In the genomic region with DNA sequence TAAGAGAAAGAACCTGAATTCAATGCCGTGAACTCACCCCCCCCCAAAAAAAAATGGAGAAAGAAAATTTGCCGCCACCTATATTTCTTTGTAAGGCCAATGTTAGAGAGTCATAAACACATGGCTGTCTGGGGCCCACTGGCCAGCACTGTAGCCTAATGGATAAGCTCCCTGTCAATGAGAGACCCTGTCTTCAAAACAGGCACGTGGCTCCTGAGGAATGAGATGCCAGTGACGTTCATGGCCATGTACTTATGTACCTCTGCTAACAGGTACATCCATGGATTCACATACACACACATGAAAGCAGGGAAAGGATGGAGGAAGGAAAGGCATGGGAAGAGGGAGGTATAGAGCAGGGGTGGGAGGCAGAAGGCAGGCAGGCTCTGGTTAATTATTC, we compare ENCODE assay signal across 28 mouse cellular contexts.
DNase-seq lines count a peak whose midpoint lies in the region; ATAC-seq and TF ChIP-seq lines count a peak whose summit lies in the region.
"Had no signal": no experiment of that assay in that cellular context is flagged by ENCODE, and none has a peak within 500 bp of the region (broad histone marks: within the 10 kb centered on the region; RNA-seq: fewer than 3 reads in every experiment).

No protein-coding gene starts in this region.

- TF ChIP-seq CTCF in brain, embryonic 14.5 days (IDR thresholded peaks at IDR 0.05; ENCODE audit: borderline replicate concordance, extremely low read depth, insufficient read depth, insufficient read length) = no peak
- no peak for TF ChIP-seq CTCF in kidney, adult 2 months (conservative IDR thresholded peaks at IDR 0.05; ENCODE audit: insufficient read depth, insufficient read length, low read depth, low read length)

- H3K4me1 ChIP-seq in hindbrain, embryonic 16.5 days (ENCODE audit: control insufficient read depth, insufficient read depth, low read depth, low read length) = no peaks in the 10 kb centered on the region
- no peaks in the 10 kb centered on the region for H3K4me1 ChIP-seq in hindbrain, embryonic 11.5 days (replicated peaks; ENCODE audit: control insufficient read depth, insufficient read depth, low read length)
- H3K4me1 ChIP-seq in midbrain, embryonic 14.5 days (ENCODE audit: control insufficient read depth, insufficient read depth, low read length) = no peaks in the 10 kb centered on the region
- H3K4me1 ChIP-seq in midbrain, embryonic 10.5 days = no peaks in the 10 kb centered on the region
- no peaks in the 10 kb centered on the region for H3K4me1 ChIP-seq in kidney, adult 2 months (ENCODE audit: control insufficient read depth, insufficient read depth, low read length)
- H3K4me1 ChIP-seq: embryonic facial prominence, embryonic 10.5 days; embryonic facial prominence, embryonic 13.5 days; forebrain, embryonic 12.5 days; heart, embryonic 12.5 days; heart, embryonic 15.5 days; hindbrain, embryonic 12.5 days; hindbrain, embryonic 15.5 days had no signal

- WGBS in hindbrain, embryonic 16.5 days = 59% methylated on average over 4 of the region's 4 CpGs
- 75% methylated on average over 4 of the region's 4 CpGs for WGBS in hindbrain, embryonic 11.5 days
- WGBS in midbrain, embryonic 14.5 days = 58% methylated on average over 4 of the region's 4 CpGs
- WGBS in midbrain, embryonic 10.5 days = 67% methylated on average over 4 of the region's 4 CpGs
- 59% methylated on average over 4 of the region's 4 CpGs for WGBS in kidney, adult 2 months

- 0 out of 2 replicates have a peak, but pooled peaks have one; percentile 17 for ATAC-seq in hindbrain, embryonic 16.5 days
- no peak for ATAC-seq in hindbrain, embryonic 11.5 days (ENCODE audit: low FRiP score)
- ATAC-seq in midbrain, embryonic 14.5 days (ENCODE audit: low FRiP score, low TSS enrichment) = no peak
- ATAC-seq: CD4-positive, CD25-positive, alpha-beta regulatory T cell, adult 4 months; forebrain, postnatal 0 days had no signal

- H3K36me3 ChIP-seq in hindbrain, embryonic 16.5 days (ENCODE audit: control insufficient read depth, insufficient read depth, low read length) = no peaks in the 10 kb centered on the region
- H3K36me3 ChIP-seq in hindbrain, embryonic 11.5 days (ENCODE audit: control insufficient read depth, insufficient read depth, low read length) = no peaks in the 10 kb centered on the region
- H3K36me3 ChIP-seq in midbrain, embryonic 14.5 days (ENCODE audit: control insufficient read depth, insufficient read depth, low read length) = no peaks in the 10 kb centered on the region
- H3K36me3 ChIP-seq in midbrain, embryonic 10.5 days = no peaks in the 10 kb centered on the region
- no peaks in the 10 kb centered on the region for H3K36me3 ChIP-seq in kidney, adult 2 months (ENCODE audit: control insufficient read depth, insufficient read depth, low read length)
- H3K36me3 ChIP-seq: embryonic facial prominence, embryonic 10.5 days; embryonic facial prominence, embryonic 13.5 days; forebrain, embryonic 12.5 days; heart, embryonic 12.5 days; heart, embryonic 15.5 days; hindbrain, embryonic 12.5 days; hindbrain, embryonic 15.5 days had no signal

- no peak overlapping the region for H3K9ac ChIP-seq in hindbrain, embryonic 16.5 days (ENCODE audit: low read depth, low read length)
- no peak overlapping the region for H3K9ac ChIP-seq in hindbrain, embryonic 11.5 days (ENCODE audit: low read depth, low read length)
- H3K9ac ChIP-seq in midbrain, embryonic 14.5 days (replicated peaks; ENCODE audit: low read length) = no peak overlapping the region
- H3K9ac ChIP-seq: embryonic facial prominence, embryonic 13.5 days; forebrain, embryonic 12.5 days; forebrain, postnatal 0 days; heart, embryonic 12.5 days; heart, embryonic 15.5 days; hindbrain, embryonic 12.5 days; hindbrain, embryonic 15.5 days had no signal

- no peaks in the 10 kb centered on the region for H3K9me3 ChIP-seq in hindbrain, embryonic 16.5 days (ENCODE audit: control insufficient read depth, low read length)
- no peaks in the 10 kb centered on the region for H3K9me3 ChIP-seq in hindbrain, embryonic 11.5 days (ENCODE audit: control insufficient read depth, low read length)
- no peaks in the 10 kb centered on the region for H3K9me3 ChIP-seq in midbrain, embryonic 14.5 days (ENCODE audit: control insufficient read depth, low read length)
- H3K9me3 ChIP-seq in midbrain, embryonic 10.5 days (replicated peaks) = no peaks in the 10 kb centered on the region
- H3K9me3 ChIP-seq: embryonic facial prominence, embryonic 10.5 days; embryonic facial prominence, embryonic 13.5 days; forebrain, embryonic 12.5 days; heart, embryonic 12.5 days; heart, embryonic 15.5 days; hindbrain, embryonic 12.5 days; hindbrain, embryonic 15.5 days had no signal

- H3K4me3 ChIP-seq in hindbrain, embryonic 16.5 days (ENCODE audit: low read length) = no peak overlapping the region
- no peak overlapping the region for H3K4me3 ChIP-seq in hindbrain, embryonic 11.5 days (ENCODE audit: low read depth, low read length)
- no peak overlapping the region for H3K4me3 ChIP-seq in midbrain, embryonic 14.5 days (replicated peaks; ENCODE audit: low read depth, low read length)
- no peak overlapping the region for H3K4me3 ChIP-seq in midbrain, embryonic 10.5 days
- H3K4me3 ChIP-seq in kidney, adult 2 months (ENCODE audit: insufficient read depth, low read depth, low read length) = no peak overlapping the region
- H3K4me3 ChIP-seq: embryonic facial prominence, embryonic 10.5 days; embryonic facial prominence, embryonic 13.5 days; erythroblast, embryonic 14.5 days; forebrain, embryonic 12.5 days; gastrocnemius, adult 2 months; heart, embryonic 12.5 days; heart, embryonic 15.5 days; hindbrain, embryonic 12.5 days; hindbrain, embryonic 15.5 days had no signal

- no peak overlapping the region for H3K4me2 ChIP-seq in hindbrain, embryonic 16.5 days (ENCODE audit: low read length)
- no peak overlapping the region for H3K4me2 ChIP-seq in hindbrain, embryonic 11.5 days (replicated peaks; ENCODE audit: low read depth, low read length)
- H3K4me2 ChIP-seq in midbrain, embryonic 14.5 days (ENCODE audit: low read length) = no peak overlapping the region
- H3K4me2 ChIP-seq: embryonic facial prominence, embryonic 13.5 days; forebrain, embryonic 12.5 days; heart, embryonic 12.5 days; heart, embryonic 15.5 days; hindbrain, embryonic 12.5 days; hindbrain, embryonic 15.5 days had no signal

- no peaks in the 10 kb centered on the region for H3K27me3 ChIP-seq in hindbrain, embryonic 16.5 days (replicated peaks; ENCODE audit: control insufficient read depth, insufficient read depth, low read length)
- H3K27me3 ChIP-seq in hindbrain, embryonic 11.5 days (ENCODE audit: control insufficient read depth, insufficient read depth, low read length) = no peaks in the 10 kb centered on the region
- no peaks in the 10 kb centered on the region for H3K27me3 ChIP-seq in midbrain, embryonic 14.5 days (ENCODE audit: control insufficient read depth, insufficient read depth, low read length)
- no peaks in the 10 kb centered on the region for H3K27me3 ChIP-seq in midbrain, embryonic 10.5 days (ENCODE audit: low read depth, poor library complexity, severe bottlenecking)
- H3K27me3 ChIP-seq in kidney, adult 2 months (replicated peaks; ENCODE audit: control insufficient read depth, insufficient read depth, low read length) = no peaks in the 10 kb centered on the region
- H3K27me3 ChIP-seq: embryonic facial prominence, embryonic 13.5 days; forebrain, embryonic 12.5 days; heart, embryonic 12.5 days; heart, embryonic 15.5 days; hindbrain, embryonic 12.5 days; hindbrain, embryonic 15.5 days had no signal

- no peak for TF ChIP-seq POLR2A in brain, embryonic 14.5 days (IDR thresholded peaks at IDR 0.05; ENCODE audit: borderline replicate concordance, extremely low read depth, insufficient read depth, insufficient read length, poor library complexity, severe bottlenecking)
- TF ChIP-seq POLR2A in kidney, adult 2 months (IDR thresholded peaks at IDR 0.05; ENCODE audit: low read depth, low read length) = no peak

- no peak for DNase-seq in hindbrain, embryonic 11.5 days (ENCODE audit: low spot score)
- DNase-seq in midbrain, embryonic 14.5 days = no peak
- DNase-seq in midbrain, embryonic 10.5 days (ENCODE audit: low spot score) = no peak
- peak; percentile 13 for DNase-seq in brain, embryonic 14.5 days (ENCODE audit: low read depth)
- DNase-seq in kidney, adult 2 months = no peak
- DNase-seq: adrenal gland, adult 2 months; adrenal gland, postnatal 14 days; cerebellum, adult 11-12 months; cerebellum, adult 8-10 months; cerebellum, postnatal 10 days; cerebellum, postnatal 36 days; embryo, embryonic 11 days; forebrain, postnatal 0 days; gastrocnemius, adult 2 months; gastrocnemius, postnatal 14 days; heart, adult 18-20 months; heart, postnatal 10 days; heart, postnatal 36 days had no signal

- no peak overlapping the region for H3K27ac ChIP-seq in hindbrain, embryonic 16.5 days (ENCODE audit: low read depth, low read length)
- no peak overlapping the region for H3K27ac ChIP-seq in hindbrain, embryonic 11.5 days (ENCODE audit: low read depth, low read length)
- 0 out of 2 replicates have a peak overlapping the region, but pooled peaks have one; percentile 26 for H3K27ac ChIP-seq in midbrain, embryonic 14.5 days (replicated peaks; ENCODE audit: low read depth, low read length)
- no peak overlapping the region for H3K27ac ChIP-seq in midbrain, embryonic 10.5 days (replicated peaks)
- H3K27ac ChIP-seq in kidney, adult 2 months (ENCODE audit: insufficient read depth, low read depth, low read length) = no peak overlapping the region
- H3K27ac ChIP-seq: embryonic facial prominence, embryonic 10.5 days; embryonic facial prominence, embryonic 13.5 days; forebrain, embryonic 12.5 days; gastrocnemius, adult 2 months; heart, embryonic 15.5 days; hindbrain, embryonic 12.5 days; hindbrain, embryonic 15.5 days had no signal
